Mouse (Mus musculus): ENCODE data around the gene Inhbe. TPM values are rescaled to one million over a fixed set of nuclear protein-coding genes. Genes with fewer than 3 reads are reported as not detected.
A peak's percentile ranks its signal among the peaks of the same experiment; 100 is the strongest.
"Not testable (repeated sequence)": the region's sequence is repeated elsewhere in the genome, so short reads cannot be mapped to it uniquely, and the experiment has no call there.

Gene Inhbe
- polyA plus RNA-seq, 1 experiment from 2014 or later = 0.08 TPM

DNA sequence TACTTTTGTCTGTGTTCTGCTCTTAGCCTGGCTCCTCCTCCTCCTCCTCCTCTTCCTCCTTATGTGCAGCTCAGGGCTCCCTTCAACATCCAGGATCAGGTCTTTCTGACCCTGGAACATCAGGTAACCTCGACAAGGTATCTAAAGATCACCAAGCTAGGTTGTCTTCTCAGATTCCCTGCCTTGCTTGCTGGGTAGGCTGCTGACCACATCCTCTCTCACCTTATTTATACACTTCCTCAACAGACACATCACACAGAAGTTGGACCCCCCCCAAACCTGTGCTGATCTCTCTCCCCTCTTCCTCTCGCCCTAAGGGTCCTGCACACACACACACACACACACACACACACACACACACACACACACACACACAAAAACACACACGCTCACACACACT is 32.6 kb downstream of the Inhbe start, which contains the start of gene Arhgap9:
Arhgap9 (plus strand) TSS at position 344 of the 400 bp plus-strand sequence.
- Histone ChIP-seq H3K4me3 (replicated peaks) (no peak within 1 kb of the TSS), H3K27ac (no peak within 1 kb of the TSS), H3K4me1 (replicated peaks) (peaks cover 18% of the 10 kb centered on the region), H3K27me3 (peaks cover 57% of the 10 kb centered on the region), H3K4me2 (no peak within 1 kb of the TSS), H3K36me3 (no peaks in the 10 kb centered on the region), H3K9ac (replicated peaks) (no peak within 1 kb of the TSS), H3K9me3 (no peaks in the 10 kb centered on the region)
- 63% methylated on average over 3 of the region's 3 CpGs for WGBS
- no peak for ATAC-seq (ENCODE audit: insufficient number of reproducible peaks, insufficient read depth, low FRiP score, low TSS enrichment, low read depth)

GRCm38 (mm10) chr10:127319969-127320368 is 34.2 kb downstream of the Inhbe start:
- Histone ChIP-seq H3K36me3 (no peaks in the 10 kb centered on the region), H3K9me3 (no peaks in the 10 kb centered on the region), H3K9ac (replicated peaks) (no peak overlapping the region), H3K4me2 (no peak overlapping the region), H3K27me3 (peaks cover 40% of the 10 kb centered on the region), H3K27ac (no peak overlapping the region), H3K4me3 (replicated peaks) (no peak overlapping the region), H3K4me1 (replicated peaks) (peaks cover 3% of the 10 kb centered on the region; the same call in 1 of the 2 replicates)
- no peak for ATAC-seq (ENCODE audit: insufficient number of reproducible peaks, insufficient read depth, low FRiP score, low TSS enrichment, low read depth)
- WGBS = 73% methylated on average over 7 of the region's 7 CpGs

GRCm38 (mm10) chr10:127318009-127318408 is 36.2 kb downstream of the Inhbe start:
- H3K4me3 ChIP-seq (replicated peaks) = no peak overlapping the region
- no peak overlapping the region for H3K9ac ChIP-seq (replicated peaks)
- no peaks in the 10 kb centered on the region for H3K9me3 ChIP-seq
- H3K27ac ChIP-seq = no peak overlapping the region
- peaks cover 23% of the 10 kb centered on the region for H3K27me3 ChIP-seq
- no peaks in the 10 kb centered on the region for H3K36me3 ChIP-seq
- H3K4me2 ChIP-seq = no peak overlapping the region
- ATAC-seq (ENCODE audit: insufficient number of reproducible peaks, insufficient read depth, low FRiP score, low TSS enrichment, low read depth) = no peak
- 44% methylated on average over 4 of the region's 4 CpGs for WGBS
- H3K4me1 ChIP-seq (replicated peaks) = no peaks in the 10 kb centered on the region

DNA sequence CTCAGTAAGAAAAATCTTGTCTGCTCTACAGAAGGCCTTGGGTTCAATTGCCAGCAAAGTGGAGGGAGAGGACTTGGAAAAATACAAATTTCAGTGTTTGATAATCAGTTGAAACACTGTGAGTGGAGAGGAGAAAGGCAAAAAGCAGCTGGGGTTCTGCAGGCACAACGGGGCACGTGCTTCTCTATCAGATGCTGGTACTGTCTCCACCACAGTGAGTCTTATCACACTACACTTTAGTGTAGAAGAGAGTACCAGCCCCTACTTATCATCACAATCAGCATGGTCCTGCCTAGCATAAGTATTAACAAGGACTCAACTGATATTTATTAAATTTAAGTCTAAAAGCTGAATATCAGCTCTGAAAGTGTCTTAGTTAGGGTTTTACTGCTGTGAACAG is 36.9 kb downstream of the Inhbe start:
- Histone ChIP-seq H3K27ac (no peak overlapping the region), H3K9ac (replicated peaks) (no peak overlapping the region), H3K9me3 (no peaks in the 10 kb centered on the region), H3K27me3 (peaks cover 17% of the 10 kb centered on the region), H3K4me3 (replicated peaks) (no peak overlapping the region), H3K4me1 (replicated peaks) (no peaks in the 10 kb centered on the region), H3K36me3 (no peaks in the 10 kb centered on the region), H3K4me2 (no peak overlapping the region)
- ATAC-seq (ENCODE audit: insufficient number of reproducible peaks, insufficient read depth, low FRiP score, low TSS enrichment, low read depth) = no peak
- WGBS = 82% methylated on average over 2 of the region's 2 CpGs

DNA sequence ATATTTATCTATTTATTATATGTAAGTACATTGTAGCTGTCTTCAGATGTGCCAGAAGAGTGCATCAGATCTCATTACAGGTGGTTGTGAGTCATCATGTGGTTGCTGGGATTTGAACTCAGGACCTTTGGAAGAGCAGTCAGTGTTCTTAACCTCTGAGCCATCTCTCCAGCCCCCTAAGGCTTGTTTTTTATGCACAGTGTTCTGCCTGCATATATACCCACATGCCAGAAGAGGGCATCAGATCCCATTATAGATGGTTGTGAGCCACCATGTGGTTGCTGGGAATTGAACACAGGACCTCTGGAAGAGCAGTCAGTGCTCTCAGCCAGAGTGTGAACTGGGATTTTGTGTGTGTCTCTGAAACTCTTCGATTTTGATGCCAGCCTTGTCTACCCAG is 39.3 kb downstream of the Inhbe start:
- H3K9me3 ChIP-seq; H3K4me2 ChIP-seq; H3K9ac ChIP-seq (replicated peaks); ATAC-seq (ENCODE audit: insufficient number of reproducible peaks, insufficient read depth, low FRiP score, low TSS enrichment, low read depth); H3K36me3 ChIP-seq; H3K27me3 ChIP-seq; H3K27ac ChIP-seq; H3K4me1 ChIP-seq (replicated peaks); H3K4me3 ChIP-seq (replicated peaks): not testable (repeated sequence)
- WGBS = 74% methylated on average over 1 of the region's 1 CpGs

DNA sequence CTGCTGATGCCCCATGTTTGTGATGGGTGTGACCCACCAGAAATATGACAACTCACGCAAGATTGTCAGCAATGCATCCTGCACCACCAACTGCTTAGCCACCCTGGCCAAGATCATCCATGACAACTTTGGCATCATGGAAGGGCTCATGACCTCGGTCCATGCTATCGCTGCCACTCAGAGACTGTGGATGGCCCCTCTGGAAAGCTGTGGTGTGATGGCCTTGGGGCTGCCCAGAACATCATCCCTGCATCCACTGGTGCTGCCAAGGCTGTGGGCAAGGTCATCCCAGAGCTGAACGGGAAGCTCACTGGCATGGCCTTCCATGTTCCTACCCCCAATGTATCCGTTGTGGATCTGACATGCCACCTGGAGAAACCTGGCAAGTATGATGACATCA is 40.7 kb downstream of the Inhbe start:
- not testable (repeated sequence) for H3K9ac ChIP-seq (replicated peaks); H3K9me3 ChIP-seq; H3K4me1 ChIP-seq (replicated peaks); H3K4me3 ChIP-seq (replicated peaks); ATAC-seq (ENCODE audit: insufficient number of reproducible peaks, insufficient read depth, low FRiP score, low TSS enrichment, low read depth); H3K27ac ChIP-seq; H3K27me3 ChIP-seq; H3K4me2 ChIP-seq
- peaks cover 15% of the 10 kb centered on the region for H3K36me3 ChIP-seq
- WGBS = 90% methylated on average over 5 of the region's 5 CpGs

- Histone ChIP-seq H3K4me3 (replicated peaks) (no peak overlapping the region), H3K4me1 (replicated peaks) (peaks cover 10% of the 10 kb centered on the region), H3K27ac (no peak overlapping the region), H3K27me3 (no peaks in the 10 kb centered on the region), H3K36me3 (peaks cover 21% of the 10 kb centered on the region), H3K4me2 (no peak overlapping the region), H3K9me3 (no peaks in the 10 kb centered on the region), H3K9ac (replicated peaks) (no peak overlapping the region)
- no peak for ATAC-seq (ENCODE audit: insufficient number of reproducible peaks, insufficient read depth, low FRiP score, low TSS enrichment, low read depth)
- 81% methylated on average over 4 of the region's 4 CpGs for WGBS
Observed at GRCm38 (mm10) chr10:127312858-127313257, 41.4 kb downstream of the Inhbe start.

GRCm38 (mm10) chr10:127312356-127312676 is 41.9 kb downstream of the Inhbe start:
- peak overlapping the region; percentile 79; the same call in 1 of the 2 replicates for H3K9ac ChIP-seq (replicated peaks)
- no peaks in the 10 kb centered on the region for H3K27me3 ChIP-seq
- peaks cover 27% of the 10 kb centered on the region for H3K36me3 ChIP-seq
- H3K27ac ChIP-seq = peak overlapping the region; percentile 66
- H3K9me3 ChIP-seq = no peaks in the 10 kb centered on the region
- peak overlapping the region; percentile 73 for H3K4me2 ChIP-seq
- H3K4me1 ChIP-seq (replicated peaks) = peaks cover 10% of the 10 kb centered on the region
- 1% methylated on average over 4 of the region's 4 CpGs for WGBS
- ATAC-seq (ENCODE audit: insufficient number of reproducible peaks, insufficient read depth, low FRiP score, low TSS enrichment, low read depth) = peak; percentile 6; the same call in 1 of the 2 replicates
- peak overlapping the region; percentile 82 for H3K4me3 ChIP-seq (replicated peaks)

DNA sequence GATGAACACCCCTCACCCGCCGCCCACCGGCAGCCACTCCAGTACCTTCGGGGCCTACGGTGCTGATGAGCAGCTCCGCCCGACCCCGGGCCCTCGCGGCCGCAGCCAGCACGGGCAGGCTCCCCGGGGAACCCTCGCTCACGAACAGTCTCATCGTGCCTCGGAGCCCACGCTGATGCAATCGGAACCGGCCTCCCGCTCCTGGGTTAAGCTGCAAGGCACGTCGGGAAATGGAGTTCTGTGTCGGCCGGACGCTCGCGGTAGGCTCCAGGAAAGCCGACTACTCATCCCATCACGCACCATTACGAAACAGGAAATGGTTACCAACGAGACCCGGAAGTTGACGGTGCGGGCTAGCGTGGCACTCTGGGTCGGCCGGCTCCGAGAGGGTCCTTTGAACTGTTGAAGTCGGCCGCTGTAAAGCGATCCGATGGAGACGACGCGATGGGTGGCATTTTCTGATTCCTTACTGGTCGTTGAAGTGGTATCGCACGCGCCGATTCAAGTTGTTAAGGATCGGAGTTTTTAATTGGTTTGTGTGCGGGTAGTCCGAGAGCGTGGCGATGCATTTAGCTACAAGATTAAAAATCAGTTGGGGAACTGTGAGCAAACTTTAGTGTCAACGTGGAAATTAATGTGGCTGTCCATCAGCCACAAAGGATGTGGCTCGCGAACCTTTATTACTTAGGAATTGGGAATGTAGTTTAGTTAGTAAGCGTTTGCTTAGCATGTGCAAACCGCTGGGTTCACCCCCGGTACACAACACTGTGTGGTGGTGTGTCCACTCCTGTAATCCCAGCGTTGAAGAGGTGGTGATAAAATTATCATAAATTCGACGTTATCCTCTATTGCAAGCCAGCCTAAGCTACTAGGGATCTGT is 42.5 kb downstream of the Inhbe start, which contains the start of gene Mars:
Mars (minus strand) TSS at position 311 of the 880 bp plus-strand sequence.
- WGBS = under 1% methylated on average over 65 of the region's 65 CpGs
- peaks cover 10% of the 10 kb centered on the region for H3K4me1 ChIP-seq (replicated peaks)
- peak within 1 kb of the TSS; percentile 73 for H3K4me2 ChIP-seq
- peaks cover 33% of the 10 kb centered on the region for H3K36me3 ChIP-seq
- H3K27ac ChIP-seq = peak within 1 kb of the TSS; percentile 80
- H3K27me3 ChIP-seq = no peaks in the 10 kb centered on the region
- peak; percentile 95 for ATAC-seq (ENCODE audit: insufficient number of reproducible peaks, insufficient read depth, low FRiP score, low TSS enrichment, low read depth)
- no peaks in the 10 kb centered on the region for H3K9me3 ChIP-seq
- H3K9ac ChIP-seq (replicated peaks) = peak within 1 kb of the TSS; percentile 79
- peak within 1 kb of the TSS; percentile 82 for H3K4me3 ChIP-seq (replicated peaks)

GRCm38 (mm10) chr10:127310523-127311475 is 43.4 kb downstream of the Inhbe start:
- Histone ChIP-seq H3K4me1 (replicated peaks) (peaks cover 10% of the 10 kb centered on the region), H3K27ac (peak overlapping the region; percentile 80), H3K9me3 (no peaks in the 10 kb centered on the region), H3K4me3 (replicated peaks) (peak overlapping the region; percentile 82), H3K36me3 (peaks cover 42% of the 10 kb centered on the region), H3K27me3 (no peaks in the 10 kb centered on the region), H3K9ac (replicated peaks) (peak overlapping the region; percentile 79), H3K4me2 (peak overlapping the region; percentile 73)
- peak; percentile 40 for ATAC-seq (ENCODE audit: insufficient number of reproducible peaks, insufficient read depth, low FRiP score, low TSS enrichment, low read depth)
- 37% methylated on average over 23 of the region's 23 CpGs for WGBS

- H3K4me1 ChIP-seq (replicated peaks); H3K4me3 ChIP-seq (replicated peaks); ATAC-seq (ENCODE audit: insufficient number of reproducible peaks, insufficient read depth, low FRiP score, low TSS enrichment, low read depth); H3K9me3 ChIP-seq; H3K27ac ChIP-seq; H3K27me3 ChIP-seq; H3K4me2 ChIP-seq; H3K9ac ChIP-seq (replicated peaks): not testable (repeated sequence)
- 87% methylated on average over 3 of the region's 3 CpGs for WGBS
- peaks cover 58% of the 10 kb centered on the region for H3K36me3 ChIP-seq
Observed at GRCm38 (mm10) chr10:127309167-127309566, 45.0 kb downstream of the Inhbe start.

All from limb, embryonic 12.5 days (tissue).